Mouse (Mus musculus) inflammation-experienced regulatory T-cells, adult 16 weeks (primary cell): Measurements from ENCODE around the gene Uhmk1. TPM values are rescaled to one million over a fixed set of nuclear protein-coding genes. Genes with fewer than 3 reads are reported as not detected.

Experiments used
- polyA plus RNA-seq: library from polyadenylated mRNA; unstranded; fragments of 100-300 nt; shearing (Covaris generic); gene quantifications from one replicate; pipeline ENCODE4 v1.2.1, GENCODE M21; 2017

The Uhmk1 gene
- polyA plus RNA-seq: 7.2 TPM

DNA sequence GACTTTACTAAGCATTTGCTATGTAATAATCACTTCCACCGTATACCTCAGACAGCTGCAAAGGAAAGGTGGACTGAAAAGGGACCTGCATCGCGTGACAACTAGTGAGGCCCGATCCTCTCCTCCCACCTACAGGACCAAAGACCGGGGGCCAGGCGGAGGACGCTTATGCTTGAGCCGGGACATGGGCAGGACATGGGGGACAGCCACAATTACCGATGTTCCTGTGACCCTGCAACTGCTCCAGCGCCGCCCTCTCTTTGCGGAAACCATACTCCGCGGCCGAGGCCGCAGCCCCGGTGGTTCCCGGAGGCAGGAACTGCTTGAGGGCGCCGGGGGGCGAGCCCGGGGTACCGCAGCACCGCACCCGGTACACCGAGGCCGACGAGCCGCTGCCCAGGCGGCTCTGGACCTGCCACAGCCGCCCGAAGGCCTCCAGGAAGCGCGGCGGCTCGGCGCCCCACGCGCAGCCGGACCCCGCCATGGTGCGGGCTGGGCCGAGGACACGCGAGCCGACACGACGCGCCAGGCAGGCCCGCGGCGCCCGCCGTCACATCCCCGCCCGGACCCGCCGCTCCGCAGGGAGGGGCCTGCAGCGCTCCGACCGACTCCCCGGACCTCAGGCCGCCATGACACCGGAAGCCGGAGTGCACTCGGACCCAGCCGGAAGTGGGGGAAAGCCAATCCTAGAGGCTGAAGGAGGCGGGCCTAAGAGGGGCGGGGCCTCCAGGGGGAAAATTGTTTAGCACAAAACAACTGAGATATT, at the start of gene Uhmk1:
Uhmk1 (minus strand) TSS at position 641 of the 766 bp plus-strand sequence.

DNA sequence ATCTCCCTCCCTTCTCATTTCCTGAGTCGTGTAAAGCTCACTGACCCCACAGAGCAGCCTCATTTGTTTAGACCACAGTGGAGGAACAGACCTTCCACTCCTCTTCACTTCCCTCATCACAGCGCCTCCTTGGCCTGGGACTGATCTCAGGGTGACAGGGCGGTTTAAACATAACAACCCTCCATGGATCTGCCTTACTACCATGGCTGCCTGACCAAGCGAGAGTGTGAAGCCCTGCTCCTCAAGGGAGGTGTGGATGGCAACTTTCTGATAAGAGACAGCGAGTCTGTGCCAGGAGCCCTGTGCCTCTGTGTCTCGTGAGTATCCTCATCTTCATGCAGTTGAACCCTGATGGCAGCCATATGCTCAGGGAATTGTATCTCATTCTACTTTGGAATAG, 17.5 kb upstream of the Uhmk1 start, which contains the start of gene Sh2d1b2:
Sh2d1b2 (plus strand) TSS at position 62 of the 400 bp plus-strand sequence.

DNA sequence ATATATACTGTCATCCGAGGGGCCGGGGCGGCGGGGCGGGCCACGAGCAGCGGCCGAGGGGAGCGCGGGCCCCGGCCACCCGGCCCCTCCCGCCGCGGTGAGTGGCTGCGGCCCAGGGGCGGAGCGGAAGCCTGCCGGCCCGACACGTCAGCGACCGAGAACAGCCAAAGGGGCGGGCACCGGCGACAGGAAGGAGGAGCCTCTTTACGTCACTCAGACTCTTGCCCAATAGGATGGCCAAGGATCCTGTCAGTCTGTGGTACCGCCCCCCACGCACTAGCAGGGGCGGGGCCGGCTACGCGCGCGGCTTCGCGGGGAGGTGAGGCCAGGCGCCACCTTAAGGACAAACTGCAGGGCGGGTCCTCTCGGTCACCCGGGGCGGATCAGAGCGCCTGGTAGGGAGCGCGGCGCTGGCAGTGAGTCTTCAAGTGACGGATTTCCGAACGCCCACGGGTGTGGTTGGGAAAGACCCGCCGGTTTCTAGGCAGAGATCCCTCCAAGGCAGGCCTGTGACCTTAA, 40.3 kb downstream of the Uhmk1 start, which contains the start of gene Uap1:
Uap1 (minus strand) TSS at position 144 of the 519 bp plus-strand sequence.

Other genes with a start within 250 kb of the Uhmk1 start
- 7.3 TPM for gene Hsd17b7, start 246.2 kb downstream of the Uhmk1 start, polyA plus RNA-seq
- gene Ddr2, start 104.6 kb downstream of the Uhmk1 start, polyA plus RNA-seq: not detected
- 17.3 TPM for gene Uap1, start 40.4 kb downstream of the Uhmk1 start, polyA plus RNA-seq
- not detected for gene Sh2d1b2, start 17.4 kb upstream of the Uhmk1 start, polyA plus RNA-seq
- gene Sh2d1b1, start 61.9 kb upstream of the Uhmk1 start, polyA plus RNA-seq: 0.45 TPM
- gene Gm7694, start 90.9 kb upstream of the Uhmk1 start, polyA plus RNA-seq: not detected
- not detected for gene Spata46, start 93.4 kb upstream of the Uhmk1 start, polyA plus RNA-seq